Mouse (Mus musculus): ENCODE measurements around the gene Chn1. TPM values are rescaled to one million over a fixed set of nuclear protein-coding genes. Genes with fewer than 3 reads are reported as not detected.

Chn1 gene
- polyA plus RNA-seq, 1 experiment from 2014 or later = 7.6 TPM

- no peaks in the 10 kb centered on the region for H3K36me3 ChIP-seq (ENCODE audit: control insufficient read depth, insufficient read depth, low read length)
- no peak overlapping the region for H3K27ac ChIP-seq (ENCODE audit: low read depth, low read length)
- no peak overlapping the region for H3K4me2 ChIP-seq
- H3K27me3 ChIP-seq (replicated peaks; ENCODE audit: control insufficient read depth, insufficient read depth, low read length) = peaks cover 5% of the 10 kb centered on the region; the same call in 1 of the 2 replicates
- ATAC-seq (replicated peaks; ENCODE audit: low FRiP score) = no peak
- no peaks in the 10 kb centered on the region for H3K9me3 ChIP-seq (ENCODE audit: control insufficient read depth, low read length)
- 65% methylated on average over 6 of the region's 6 CpGs for WGBS
- no peak overlapping the region for H3K4me3 ChIP-seq (ENCODE audit: low read depth, low read length)
- DNase-seq (ENCODE audit: low spot score) = no peak
- H3K4me1 ChIP-seq (replicated peaks; ENCODE audit: control insufficient read depth, insufficient read depth, low read length) = no peaks in the 10 kb centered on the region
- H3K9ac ChIP-seq (ENCODE audit: low read depth, low read length) = no peak overlapping the region
These were observed 13.2 kb upstream of the Chn1 start for GRCm38 (mm10) chr2:73788395-73788794.

DNA sequence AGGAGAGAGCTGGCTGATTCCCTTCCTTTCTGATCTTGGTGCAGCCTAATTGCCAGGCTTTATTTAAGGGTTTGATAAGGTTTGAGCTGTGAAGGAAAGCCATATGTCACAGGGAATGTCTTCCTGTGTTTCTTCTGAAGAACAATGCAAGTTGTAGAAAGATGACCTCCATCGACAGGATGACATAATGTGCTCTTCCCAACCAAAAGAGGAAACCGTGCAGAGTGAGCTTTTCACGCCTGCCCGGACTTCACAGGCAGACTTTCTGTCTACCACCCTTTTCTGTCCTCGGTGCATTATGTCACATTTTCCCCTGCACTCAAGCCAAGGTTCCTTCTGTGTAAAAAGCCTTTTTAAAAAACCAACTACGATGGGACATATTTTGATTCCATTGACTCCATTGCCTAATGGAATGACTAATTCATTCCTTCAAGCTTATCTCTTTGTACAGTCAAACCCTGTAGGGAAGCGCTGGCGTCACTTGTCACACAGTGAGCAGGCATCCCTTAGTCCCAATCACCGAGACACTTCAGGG, 7.3 kb upstream of the Chn1 start:
- Histone ChIP-seq H3K27me3 (replicated peaks; ENCODE audit: control insufficient read depth, insufficient read depth, low read length) (peaks cover 6% of the 10 kb centered on the region), H3K4me2 (0 out of 2 replicates have a peak overlapping the region, but pooled peaks have one; percentile 6), H3K4me3 (ENCODE audit: low read depth, low read length) (no peak overlapping the region), H3K9me3 (ENCODE audit: control insufficient read depth, low read length) (no peaks in the 10 kb centered on the region), H3K36me3 (ENCODE audit: control insufficient read depth, insufficient read depth, low read length) (no peaks in the 10 kb centered on the region), H3K9ac (ENCODE audit: low read depth, low read length) (no peak overlapping the region), H3K27ac (ENCODE audit: low read depth, low read length) (no peak overlapping the region), H3K4me1 (replicated peaks; ENCODE audit: control insufficient read depth, insufficient read depth, low read length) (no peaks in the 10 kb centered on the region)
- no peak for DNase-seq (ENCODE audit: low spot score)
- no peak for ATAC-seq (replicated peaks; ENCODE audit: low FRiP score)
- 27% methylated on average over 9 of the region's 9 CpGs for WGBS

DNA sequence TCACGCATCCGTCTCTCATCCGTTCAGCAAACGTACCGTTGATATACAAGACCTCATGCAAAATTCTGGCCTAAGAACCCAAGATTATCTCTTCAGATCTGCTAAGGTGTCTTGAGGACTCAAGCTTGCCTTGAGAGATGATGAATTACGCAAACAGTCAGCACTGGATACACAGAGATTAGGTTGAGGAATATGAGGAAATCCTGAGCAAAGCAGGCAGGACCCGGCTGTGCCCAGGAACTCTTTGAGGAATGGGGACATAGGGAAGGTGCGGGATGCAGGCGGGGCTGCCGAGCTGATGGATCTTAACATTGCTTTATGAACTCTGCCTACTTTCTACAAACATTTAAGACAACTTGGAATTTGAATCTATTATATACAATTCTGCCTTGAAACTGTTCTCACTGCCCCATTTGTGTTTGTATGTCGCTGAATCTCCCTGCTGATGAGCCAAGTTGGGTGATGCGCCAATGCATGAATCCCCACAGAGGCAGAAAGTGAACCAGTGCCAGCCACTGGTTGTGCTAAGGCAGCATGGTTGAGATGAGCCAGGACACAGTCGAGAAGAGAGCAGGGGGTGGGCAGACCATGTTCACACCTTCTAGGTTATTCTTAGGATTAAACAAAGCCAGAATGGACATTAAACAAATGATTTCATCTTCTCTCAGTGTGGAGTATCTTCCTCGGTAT, 5.3 kb upstream of the Chn1 start:
- 83% methylated on average over 14 of the region's 14 CpGs for WGBS
- H3K36me3 ChIP-seq (ENCODE audit: control insufficient read depth, insufficient read depth, low read length) = no peaks in the 10 kb centered on the region
- ATAC-seq (replicated peaks; ENCODE audit: low FRiP score) (no peak), DNase-seq (ENCODE audit: low spot score) (no peak)
- H3K9ac ChIP-seq (ENCODE audit: low read depth, low read length) = no peak overlapping the region
- no peaks in the 10 kb centered on the region for H3K9me3 ChIP-seq (ENCODE audit: control insufficient read depth, low read length)
- H3K27ac ChIP-seq (ENCODE audit: low read depth, low read length) = no peak overlapping the region
- no peak overlapping the region for H3K4me2 ChIP-seq
- H3K27me3 ChIP-seq (replicated peaks; ENCODE audit: control insufficient read depth, insufficient read depth, low read length) = peaks cover 19% of the 10 kb centered on the region
- H3K4me3 ChIP-seq (ENCODE audit: low read depth, low read length) = no peak overlapping the region
- H3K4me1 ChIP-seq (replicated peaks; ENCODE audit: control insufficient read depth, insufficient read depth, low read length) = no peaks in the 10 kb centered on the region

DNA sequence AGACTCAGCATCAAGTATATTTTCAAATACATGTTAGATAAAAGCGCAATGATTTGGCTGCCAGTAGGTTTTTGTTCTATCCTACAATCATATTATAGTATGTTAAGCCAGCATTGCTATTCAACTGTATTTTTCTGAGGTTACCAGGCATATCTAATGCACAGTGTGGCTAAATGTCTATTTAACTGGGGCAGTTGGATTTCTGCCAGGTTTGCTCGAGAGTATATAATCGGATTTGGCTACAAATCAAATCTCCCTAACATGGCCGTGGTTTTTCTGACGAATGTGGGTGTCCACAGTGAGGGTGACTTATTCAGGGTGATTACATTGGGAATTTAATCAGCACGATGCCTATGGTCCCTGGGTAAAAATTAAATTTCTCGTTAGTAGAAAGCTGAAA, 4.7 kb upstream of the Chn1 start:
- DNase-seq (ENCODE audit: low spot score) (no peak), ATAC-seq (replicated peaks; ENCODE audit: low FRiP score) (no peak)
- Histone ChIP-seq H3K4me1 (replicated peaks; ENCODE audit: control insufficient read depth, insufficient read depth, low read length) (no peaks in the 10 kb centered on the region), H3K9me3 (ENCODE audit: control insufficient read depth, low read length) (no peaks in the 10 kb centered on the region), H3K4me3 (ENCODE audit: low read depth, low read length) (no peak overlapping the region), H3K4me2 (no peak overlapping the region), H3K36me3 (ENCODE audit: control insufficient read depth, insufficient read depth, low read length) (no peaks in the 10 kb centered on the region), H3K27ac (ENCODE audit: low read depth, low read length) (no peak overlapping the region), H3K9ac (ENCODE audit: low read depth, low read length) (no peak overlapping the region), H3K27me3 (replicated peaks; ENCODE audit: control insufficient read depth, insufficient read depth, low read length) (peaks cover 21% of the 10 kb centered on the region)
- WGBS = 81% methylated on average over 7 of the region's 7 CpGs

- no peak for DNase-seq (ENCODE audit: low spot score)
- 66% methylated on average over 4 of the region's 4 CpGs for WGBS
- Histone ChIP-seq H3K36me3 (ENCODE audit: control insufficient read depth, insufficient read depth, low read length) (no peaks in the 10 kb centered on the region), H3K9ac (ENCODE audit: low read depth, low read length) (no peak overlapping the region), H3K27ac (ENCODE audit: low read depth, low read length) (no peak overlapping the region), H3K9me3 (ENCODE audit: control insufficient read depth, low read length) (no peaks in the 10 kb centered on the region), H3K27me3 (replicated peaks; ENCODE audit: control insufficient read depth, insufficient read depth, low read length) (peaks cover 21% of the 10 kb centered on the region), H3K4me2 (no peak overlapping the region), H3K4me1 (replicated peaks; ENCODE audit: control insufficient read depth, insufficient read depth, low read length) (no peaks in the 10 kb centered on the region), H3K4me3 (ENCODE audit: low read depth, low read length) (no peak overlapping the region)
- ATAC-seq (replicated peaks; ENCODE audit: low FRiP score) = no peak
These were observed 4.0 kb upstream of the Chn1 start for GRCm38 (mm10) chr2:73779016-73779595.

GRCm38 (mm10) chr2:73776936-73777335, 1.8 kb upstream of the Chn1 start:
- no peaks in the 10 kb centered on the region for H3K36me3 ChIP-seq (ENCODE audit: control insufficient read depth, insufficient read depth, low read length)
- WGBS = 40% methylated on average over 4 of the region's 4 CpGs
- H3K27me3 ChIP-seq (replicated peaks; ENCODE audit: control insufficient read depth, insufficient read depth, low read length) = peaks cover 21% of the 10 kb centered on the region
- H3K4me1 ChIP-seq (replicated peaks; ENCODE audit: control insufficient read depth, insufficient read depth, low read length) = no peaks in the 10 kb centered on the region
- ATAC-seq (replicated peaks; ENCODE audit: low FRiP score) (no peak), DNase-seq (ENCODE audit: low spot score) (no peak)
- no peak overlapping the region for H3K27ac ChIP-seq (ENCODE audit: low read depth, low read length)
- H3K4me2 ChIP-seq = no peak overlapping the region
- H3K4me3 ChIP-seq (ENCODE audit: low read depth, low read length) = no peak overlapping the region
- H3K9me3 ChIP-seq (ENCODE audit: control insufficient read depth, low read length) = no peaks in the 10 kb centered on the region
- H3K9ac ChIP-seq (ENCODE audit: low read depth, low read length) = no peak overlapping the region

GRCm38 (mm10) chr2:73775683-73776310, 651 bp upstream of the Chn1 start:
- Histone ChIP-seq H3K9ac (ENCODE audit: low read depth, low read length) (peak overlapping the region; percentile 70; the same call in 1 of the 2 replicates), H3K36me3 (ENCODE audit: control insufficient read depth, insufficient read depth, low read length) (no peaks in the 10 kb centered on the region), H3K27ac (ENCODE audit: low read depth, low read length) (no peak overlapping the region), H3K4me2 (peak overlapping the region; percentile 97), H3K4me1 (replicated peaks; ENCODE audit: control insufficient read depth, insufficient read depth, low read length) (no peaks in the 10 kb centered on the region), H3K4me3 (ENCODE audit: low read depth, low read length) (peak overlapping the region; percentile 82), H3K9me3 (ENCODE audit: control insufficient read depth, low read length) (no peaks in the 10 kb centered on the region), H3K27me3 (replicated peaks; ENCODE audit: control insufficient read depth, insufficient read depth, low read length) (peaks cover 21% of the 10 kb centered on the region)
- ATAC-seq (replicated peaks; ENCODE audit: low FRiP score) (0 out of 2 replicates have a peak, but pooled peaks have one; percentile 9), DNase-seq (ENCODE audit: low spot score) (no peak)
- WGBS = under 1% methylated on average over 22 of the region's 22 CpGs

GRCm38 (mm10) chr2:73772945-73773344, 2.2 kb downstream of the Chn1 start:
- no peaks in the 10 kb centered on the region for H3K9me3 ChIP-seq (ENCODE audit: control insufficient read depth, low read length)
- H3K27ac ChIP-seq (ENCODE audit: low read depth, low read length) = no peak overlapping the region
- peaks cover 18% of the 10 kb centered on the region for H3K27me3 ChIP-seq (replicated peaks; ENCODE audit: control insufficient read depth, insufficient read depth, low read length)
- DNase-seq (ENCODE audit: low spot score) (no peak), ATAC-seq (replicated peaks; ENCODE audit: low FRiP score) (no peak)
- H3K4me1 ChIP-seq (replicated peaks; ENCODE audit: control insufficient read depth, insufficient read depth, low read length) = no peaks in the 10 kb centered on the region
- no peaks in the 10 kb centered on the region for H3K36me3 ChIP-seq (ENCODE audit: control insufficient read depth, insufficient read depth, low read length)
- H3K4me3 ChIP-seq (ENCODE audit: low read depth, low read length) = no peak overlapping the region
- H3K4me2 ChIP-seq = no peak overlapping the region
- WGBS = 34% methylated on average over 1 of the region's 1 CpGs
- H3K9ac ChIP-seq (ENCODE audit: low read depth, low read length) = no peak overlapping the region

Data from liver, embryonic 11.5 days (tissue).